Mouse (Mus musculus) midbrain, embryonic 15.5 days (tissue): ENCODE measurements around the gene Jazf1. TPM values are rescaled to one million over a fixed set of nuclear protein-coding genes. Genes with fewer than 3 reads are reported as not detected.

ENCODE experiments used
- ATAC-seq: fragments of 200-750 bp; cut with Nextera tagmentation; replicated peaks from 2 replicates; pipeline ENCODE4 v1.8.0; 2017; ENCODE audit warnings: moderate TSS enrichment
- H3K27ac ChIP-seq: fragments of 300-500 bp; sonication (generic); 2 replicates; pipeline ENCODE4 v1.5.1; 2015; ENCODE audit warnings: mild to moderate bottlenecking, inconsistent platforms
- H3K27me3 ChIP-seq: fragments of 300-500 bp; sonication (generic); replicated peaks from 2 replicates; pipeline ENCODE4 v1.6.1; 2015; ENCODE audit warnings: inconsistent platforms
- H3K36me3 ChIP-seq: fragments of 300-500 bp; sonication (generic); replicated peaks from 2 replicates; pipeline ENCODE4 v1.6.1; 2015; ENCODE audit warnings: inconsistent platforms
- H3K4me1 ChIP-seq: fragments of 300-500 bp; sonication (generic); 2 replicates; pipeline ENCODE4 v1.6.1; 2015; ENCODE audit warnings: inconsistent platforms
- H3K4me2 ChIP-seq: fragments of 300-500 bp; sonication (generic); 2 replicates; pipeline ENCODE4 v1.6.1; 2015; ENCODE audit warnings: inconsistent platforms, mild to moderate bottlenecking, moderate library complexity
- H3K4me3 ChIP-seq: fragments of 300-500 bp; sonication (generic); 2 replicates; pipeline ENCODE4 v1.5.1; 2015; ENCODE audit warnings: mild to moderate bottlenecking, inconsistent platforms
- H3K9ac ChIP-seq: fragments of 300-500 bp; sonication (generic); 2 replicates; pipeline ENCODE4 v1.6.1; 2015; ENCODE audit warnings: mild to moderate bottlenecking, inconsistent platforms
- H3K9me3 ChIP-seq: fragments of 300-500 bp; sonication (generic); 2 replicates; pipeline ENCODE4 v1.6.1; 2016; ENCODE audit warnings: inconsistent platforms
- WGBS: fragments of 180-500 bp; shearing (Covaris S2); methylation state at CpG from one replicate; pipeline ENCODE4 v1.1.7; 2015; ENCODE audit warnings: mixed read lengths; 5-methylcytosine and 5-hydroxymethylcytosine counted together
- polyA plus RNA-seq: library from polyadenylated mRNA; unstranded; fragments of >200 nt; fragmentation: Nextera tagmentation; extraction: Ambion mirVana; gene quantifications from 2 replicates; pipeline ENCODE4 v1.2.1, GENCODE M21; 2015

Gene Jazf1
- polyA plus RNA-seq, 1 experiment from 2014 or later = 51.4 TPM

DNA sequence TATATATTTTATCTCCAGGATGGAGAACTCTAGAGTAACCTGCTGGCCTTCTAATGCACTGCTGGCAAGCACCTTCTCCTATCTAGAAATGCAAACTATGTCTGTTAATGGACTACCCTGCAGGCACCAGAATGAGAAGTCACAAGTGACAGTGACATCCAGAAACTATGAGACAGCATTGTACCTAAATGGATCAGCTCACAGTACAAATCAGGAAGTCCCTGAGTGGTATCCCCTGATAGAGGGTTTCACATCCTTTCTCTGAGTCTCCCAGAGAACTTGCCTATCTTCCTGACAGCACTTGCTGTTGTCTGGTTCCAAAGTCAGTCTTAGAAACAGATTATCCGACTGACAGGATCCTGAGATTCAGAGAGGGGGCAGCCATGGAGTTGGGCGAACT is 22.9 kb downstream of the Jazf1 start:
- Histone ChIP-seq H3K27ac (no peak overlapping the region), H3K27me3 (no peaks in the 10 kb centered on the region), H3K9ac (no peak overlapping the region), H3K4me2 (no peak overlapping the region), H3K4me3 (no peak overlapping the region), H3K36me3 (no peaks in the 10 kb centered on the region), H3K4me1 (no peaks in the 10 kb centered on the region), H3K9me3 (no peaks in the 10 kb centered on the region)
- ATAC-seq = no peak
- WGBS = 87% methylated on average over 2 of the region's 2 CpGs

GRCm38 (mm10) chr6:53038176-53038575 is 30.3 kb downstream of the Jazf1 start:
- no peaks in the 10 kb centered on the region for H3K36me3 ChIP-seq
- H3K9me3 ChIP-seq = no peaks in the 10 kb centered on the region
- H3K9ac ChIP-seq = no peak overlapping the region
- H3K27ac ChIP-seq = no peak overlapping the region
- no peaks in the 10 kb centered on the region for H3K27me3 ChIP-seq
- ATAC-seq = no peak
- WGBS = 82% methylated on average over 3 of the region's 3 CpGs
- H3K4me1 ChIP-seq = no peaks in the 10 kb centered on the region
- no peak overlapping the region for H3K4me2 ChIP-seq
- no peak overlapping the region for H3K4me3 ChIP-seq

GRCm38 (mm10) chr6:53034362-53035011 is 33.9 kb downstream of the Jazf1 start:
- no peaks in the 10 kb centered on the region for H3K27me3 ChIP-seq
- no peaks in the 10 kb centered on the region for H3K36me3 ChIP-seq
- no peak overlapping the region for H3K4me2 ChIP-seq
- no peaks in the 10 kb centered on the region for H3K9me3 ChIP-seq
- WGBS = 88% methylated on average over 6 of the region's 6 CpGs
- H3K4me3 ChIP-seq = no peak overlapping the region
- ATAC-seq = no peak
- H3K27ac ChIP-seq = no peak overlapping the region
- H3K4me1 ChIP-seq = no peaks in the 10 kb centered on the region
- no peak overlapping the region for H3K9ac ChIP-seq

DNA sequence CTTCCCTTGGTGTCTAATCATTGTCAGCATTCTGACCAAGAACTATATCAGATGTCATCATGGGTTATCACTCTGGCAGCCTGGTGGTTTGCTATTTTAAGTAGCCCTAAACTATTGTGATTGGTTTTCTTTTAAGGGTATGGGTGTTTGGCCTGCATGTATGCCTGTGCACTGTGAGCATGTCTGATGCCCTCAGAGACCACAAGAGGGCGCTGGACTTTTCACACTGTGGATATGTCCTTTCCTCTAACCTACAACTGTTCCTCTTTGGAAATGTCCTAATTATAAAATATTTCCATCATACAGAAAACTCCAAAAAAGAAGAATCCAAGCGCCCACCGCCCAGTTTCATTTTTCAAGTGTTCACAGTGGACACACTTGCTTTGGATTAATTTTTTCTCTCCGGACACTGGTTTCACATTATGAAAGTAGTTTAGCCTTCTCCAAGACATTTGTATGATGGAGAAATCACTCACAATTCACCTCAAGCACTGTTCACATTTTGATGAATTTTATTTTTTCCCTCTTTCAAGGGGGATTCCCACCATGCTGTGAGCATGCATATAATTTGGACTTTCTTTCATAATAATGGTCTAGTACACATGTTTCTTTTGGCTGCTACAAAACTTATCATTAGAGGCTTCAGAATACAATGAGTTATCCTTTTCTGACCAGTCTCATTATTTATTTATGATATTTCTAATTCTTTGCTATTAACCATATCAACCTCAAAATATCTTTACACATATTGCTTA is 35.5 kb downstream of the Jazf1 start:
- Histone ChIP-seq H3K9ac (no peak overlapping the region), H3K36me3 (no peaks in the 10 kb centered on the region), H3K4me2 (no peak overlapping the region), H3K27me3 (no peaks in the 10 kb centered on the region), H3K9me3 (no peaks in the 10 kb centered on the region), H3K27ac (no peak overlapping the region), H3K4me1 (no peaks in the 10 kb centered on the region), H3K4me3 (no peak overlapping the region)
- 68% methylated on average over 4 of the region's 4 CpGs for WGBS
- no peak for ATAC-seq

DNA sequence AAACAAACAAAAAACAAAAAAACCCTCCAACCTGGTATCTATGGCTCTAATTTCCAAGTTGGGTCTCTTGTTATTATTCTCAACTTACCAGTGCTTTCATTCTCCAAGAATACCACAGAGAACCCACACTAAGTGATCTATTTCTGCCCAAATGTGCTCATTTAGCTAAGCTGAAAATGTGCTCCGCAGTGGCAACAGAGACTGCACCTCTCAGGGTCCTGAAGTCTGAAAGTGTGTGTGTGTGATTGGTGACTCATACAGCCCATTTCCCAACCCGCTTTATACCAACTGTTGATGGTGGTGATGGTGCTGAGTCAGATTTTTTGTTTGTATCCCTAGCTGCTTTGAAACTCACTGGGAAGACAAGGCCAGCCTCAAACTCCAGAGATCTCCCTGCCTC is 46.4 kb downstream of the Jazf1 start:
- no peak overlapping the region for H3K27ac ChIP-seq
- H3K4me1 ChIP-seq = peaks cover 3% of the 10 kb centered on the region; the same call in 1 of the 2 replicates
- ATAC-seq = no peak
- H3K4me3 ChIP-seq = no peak overlapping the region
- no peaks in the 10 kb centered on the region for H3K9me3 ChIP-seq
- H3K9ac ChIP-seq = no peak overlapping the region
- WGBS = 94% methylated on average over 2 of the region's 2 CpGs
- no peaks in the 10 kb centered on the region for H3K27me3 ChIP-seq
- no peak overlapping the region for H3K4me2 ChIP-seq
- no peaks in the 10 kb centered on the region for H3K36me3 ChIP-seq

- H3K27ac ChIP-seq = no peak overlapping the region
- ATAC-seq = no peak
- H3K4me1 ChIP-seq = no peaks in the 10 kb centered on the region
- no peaks in the 10 kb centered on the region for H3K36me3 ChIP-seq
- H3K27me3 ChIP-seq = no peaks in the 10 kb centered on the region
- H3K4me3 ChIP-seq = no peak overlapping the region
- 53% methylated on average over 2 of the region's 2 CpGs for WGBS
- H3K9ac ChIP-seq = no peak overlapping the region
- H3K4me2 ChIP-seq = no peak overlapping the region
- H3K9me3 ChIP-seq = no peaks in the 10 kb centered on the region
Observed at GRCm38 (mm10) chr6:53021081-53021480, 47.4 kb downstream of the Jazf1 start.

DNA sequence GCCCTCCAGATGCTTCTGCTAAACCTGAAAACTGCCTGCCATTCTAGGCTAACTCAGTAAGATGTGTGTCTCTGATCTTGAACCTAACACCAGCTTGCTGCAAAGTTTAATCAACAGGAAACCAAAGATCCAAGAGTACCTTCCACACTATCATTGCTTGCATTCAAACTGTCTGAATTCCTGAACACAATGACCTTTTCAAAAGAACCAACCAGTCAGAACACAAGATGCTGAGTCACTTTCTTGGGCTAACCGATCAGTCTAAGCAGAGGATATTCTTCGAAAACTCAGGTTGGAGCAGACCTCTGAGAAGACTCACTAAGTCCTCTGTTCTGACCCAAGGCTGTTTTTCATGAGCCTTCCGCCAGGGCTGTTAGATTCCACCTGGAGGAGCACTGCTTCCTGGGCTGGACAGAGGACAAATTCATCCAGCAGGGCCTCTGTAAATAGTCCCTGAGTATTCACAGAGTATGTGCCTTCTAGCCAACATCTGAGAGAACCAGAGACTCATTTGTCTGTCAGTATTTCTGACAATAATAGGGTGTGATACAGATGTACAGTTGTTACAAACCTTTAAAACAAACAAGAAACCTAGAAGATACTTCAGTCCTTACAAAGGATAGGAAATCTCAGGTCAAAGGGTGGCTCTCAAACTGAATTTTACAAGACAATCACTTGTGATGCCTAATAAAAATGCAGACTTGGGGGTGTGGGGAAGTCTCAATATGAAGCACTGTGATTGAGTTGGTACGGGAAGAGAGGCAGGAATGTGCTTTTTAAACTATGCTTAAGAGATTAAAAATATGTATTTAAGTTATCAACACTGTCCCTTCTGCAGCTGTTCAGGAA is 50.9 kb downstream of the Jazf1 start:
- no peak overlapping the region for H3K4me3 ChIP-seq
- no peaks in the 10 kb centered on the region for H3K36me3 ChIP-seq
- no peak for ATAC-seq
- H3K27me3 ChIP-seq = no peaks in the 10 kb centered on the region
- no peaks in the 10 kb centered on the region for H3K9me3 ChIP-seq
- no peak overlapping the region for H3K27ac ChIP-seq
- no peak overlapping the region for H3K4me2 ChIP-seq
- H3K4me1 ChIP-seq = 0 out of 2 replicates have a peak, but pooled peaks cover 7% of the 10 kb centered on the region
- 53% methylated on average over 4 of the region's 4 CpGs for WGBS
- no peak overlapping the region for H3K9ac ChIP-seq

GRCm38 (mm10) chr6:53014460-53015455 is 53.7 kb downstream of the Jazf1 start:
- Histone ChIP-seq H3K27ac (peak overlapping the region; percentile 65), H3K27me3 (no peaks in the 10 kb centered on the region), H3K9me3 (no peaks in the 10 kb centered on the region), H3K36me3 (no peaks in the 10 kb centered on the region), H3K4me3 (no peak overlapping the region), H3K9ac (no peak overlapping the region), H3K4me1 (0 out of 2 replicates have a peak, but pooled peaks cover 7% of the 10 kb centered on the region), H3K4me2 (no peak overlapping the region)
- no peak; the same call in 1 of the 2 replicates for ATAC-seq
- 63% methylated on average over 9 of the region's 9 CpGs for WGBS

DNA sequence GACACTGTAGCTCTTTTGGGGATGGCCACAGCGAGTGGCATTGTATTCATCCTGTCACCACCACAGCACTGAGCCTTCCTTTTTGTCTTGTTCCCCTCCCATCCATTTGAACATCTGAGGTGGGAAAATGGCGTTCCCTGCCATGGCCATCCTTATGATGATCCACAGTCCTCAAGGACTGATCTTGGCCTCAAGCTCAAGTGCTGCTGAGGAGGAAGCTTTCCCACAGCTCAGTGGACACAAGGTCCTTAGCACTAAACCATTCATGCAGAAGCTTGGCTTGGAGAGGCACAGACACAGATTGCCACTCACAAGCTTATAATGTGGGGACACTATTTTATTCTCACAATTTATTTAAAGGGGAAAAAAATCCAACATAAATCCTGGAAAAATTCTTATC is 58.1 kb downstream of the Jazf1 start:
- no peak overlapping the region for H3K9ac ChIP-seq
- H3K27me3 ChIP-seq = no peaks in the 10 kb centered on the region
- H3K4me1 ChIP-seq = 0 out of 2 replicates have a peak, but pooled peaks cover 5% of the 10 kb centered on the region
- no peak overlapping the region for H3K4me3 ChIP-seq
- no peak for ATAC-seq
- H3K27ac ChIP-seq = no peak overlapping the region
- H3K4me2 ChIP-seq = no peak overlapping the region
- WGBS = 92% methylated on average over 2 of the region's 2 CpGs
- H3K36me3 ChIP-seq = no peaks in the 10 kb centered on the region
- H3K9me3 ChIP-seq = no peaks in the 10 kb centered on the region

- Histone ChIP-seq H3K4me1 (no peaks in the 10 kb centered on the region), H3K4me3 (no peak overlapping the region), H3K4me2 (no peak overlapping the region), H3K27ac (no peak overlapping the region), H3K9me3 (no peaks in the 10 kb centered on the region), H3K36me3 (no peaks in the 10 kb centered on the region), H3K9ac (no peak overlapping the region), H3K27me3 (no peaks in the 10 kb centered on the region)
- WGBS = 74% methylated on average over 3 of the region's 3 CpGs
- ATAC-seq = no peak
Observed at GRCm38 (mm10) chr6:53006032-53006431, 62.4 kb downstream of the Jazf1 start.

GRCm38 (mm10) chr6:53005544-53005943 is 62.9 kb downstream of the Jazf1 start:
- Histone ChIP-seq H3K9me3 (no peaks in the 10 kb centered on the region), H3K9ac (no peak overlapping the region), H3K27me3 (no peaks in the 10 kb centered on the region), H3K27ac (no peak overlapping the region), H3K36me3 (no peaks in the 10 kb centered on the region), H3K4me2 (no peak overlapping the region), H3K4me1 (no peaks in the 10 kb centered on the region), H3K4me3 (no peak overlapping the region)
- ATAC-seq = no peak
- WGBS = 88% methylated on average over 2 of the region's 2 CpGs
